ENCODE assay signal across 7 mouse cellular contexts in the genomic region with DNA sequence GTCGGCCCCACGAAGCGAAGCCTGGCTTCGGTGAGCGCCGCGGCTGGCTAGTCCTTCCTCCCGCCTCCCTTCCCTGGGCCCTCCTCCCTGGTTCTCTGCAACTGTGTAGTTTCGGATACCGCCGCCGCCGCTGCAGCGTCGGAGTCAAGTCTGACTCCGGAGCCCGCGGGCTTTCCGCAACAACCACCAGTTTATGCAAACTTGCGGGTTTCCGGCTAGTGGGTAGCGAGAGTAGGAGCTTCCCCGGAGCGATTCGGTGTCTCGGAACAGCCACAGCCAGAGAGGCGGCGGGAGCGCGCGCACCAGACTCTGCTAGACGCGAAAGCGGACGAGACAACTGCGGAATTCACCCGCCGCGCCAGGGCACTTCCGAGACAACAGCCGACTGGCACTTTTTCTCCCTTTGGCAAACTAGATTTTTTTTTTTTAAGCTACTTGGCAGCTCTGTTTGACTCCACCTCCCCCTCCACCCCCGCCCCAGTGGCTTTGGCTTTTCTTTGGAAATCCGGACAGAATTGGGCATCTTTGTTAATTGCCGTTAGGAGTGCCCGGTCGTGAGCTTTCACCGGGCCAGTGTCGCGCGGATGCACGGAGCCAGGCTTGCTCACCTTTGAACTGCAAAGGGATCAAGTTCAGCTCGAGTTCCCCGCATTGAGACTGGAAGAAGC. TPM values are rescaled to one million over a fixed set of nuclear protein-coding genes. Genes with fewer than 3 reads are reported as not detected.
DNase-seq lines count a peak whose midpoint lies in the region; ATAC-seq lines count a peak whose summit lies in the region.

No protein-coding gene starts in this region.

- peak overlapping the region; percentile 96 for H3K27ac ChIP-seq in intestine, embryonic 14.5 days (ENCODE audit: low read depth)
- peak overlapping the region; percentile 90 for H3K27ac ChIP-seq in limb, embryonic 10.5 days
- peak overlapping the region; percentile 48; the same call in 1 of the 2 replicates for H3K27ac ChIP-seq in midbrain, embryonic 11.5 days (ENCODE audit: low read depth, low read length)

- peak; percentile 5 to 26 for DNase-seq in adrenal gland, adult 18-20 months (ENCODE audit: low spot score in 2 of 2)
- DNase-seq in cerebellum, postnatal 4 days (ENCODE audit: low spot score in 2 of 2), result peak; percentile 31 to 52
- DNase-seq in gastrocnemius, postnatal 10 days, result peak; percentile 61
- peak; percentile 90 for DNase-seq in intestine, embryonic 14.5 days (ENCODE audit: low spot score)
- peak; percentile 82 for DNase-seq in limb, embryonic 10.5 days (ENCODE audit: low spot score)
- peak; percentile 98 for DNase-seq in midbrain, embryonic 11.5 days (ENCODE audit: low spot score, missing footprints)
- DNase-seq in spleen, adult 12 weeks (ENCODE audit: low spot score), result peak; percentile 11

- H3K9ac ChIP-seq in intestine, embryonic 14.5 days (ENCODE audit: low read length), result peak overlapping the region; percentile 67
- peak overlapping the region; percentile 74 for H3K9ac ChIP-seq in midbrain, embryonic 11.5 days (ENCODE audit: low read length)

- H3K4me2 ChIP-seq in intestine, embryonic 14.5 days (ENCODE audit: low read length), result peak overlapping the region; percentile 95
- H3K4me2 ChIP-seq in midbrain, embryonic 11.5 days, result peak overlapping the region; percentile 75

- no peaks in the 10 kb centered on the region; the same call in 1 of the 2 replicates for H3K27me3 ChIP-seq in intestine, embryonic 14.5 days (replicated peaks; ENCODE audit: control insufficient read depth, insufficient read depth, low read length)
- peaks cover 31% of the 10 kb centered on the region for H3K27me3 ChIP-seq in limb, embryonic 10.5 days (ENCODE audit: low read depth, poor library complexity, severe bottlenecking)
- H3K27me3 ChIP-seq in midbrain, embryonic 11.5 days (ENCODE audit: control insufficient read depth, insufficient read depth, low read length), result peaks cover 18% of the 10 kb centered on the region

- no peaks in the 10 kb centered on the region for H3K36me3 ChIP-seq in intestine, embryonic 14.5 days (ENCODE audit: control insufficient read depth, insufficient read depth, low read length)
- no peaks in the 10 kb centered on the region for H3K36me3 ChIP-seq in limb, embryonic 10.5 days
- no peaks in the 10 kb centered on the region for H3K36me3 ChIP-seq in midbrain, embryonic 11.5 days (ENCODE audit: control insufficient read depth, insufficient read depth, low read length)

- H3K4me3 ChIP-seq in intestine, embryonic 14.5 days (ENCODE audit: low read depth, low read length), result peak overlapping the region; percentile 59
- peak overlapping the region; percentile 62 for H3K4me3 ChIP-seq in limb, embryonic 10.5 days
- peak overlapping the region; percentile 63 for H3K4me3 ChIP-seq in midbrain, embryonic 11.5 days (ENCODE audit: low read depth, low read length)

- H3K9me3 ChIP-seq in intestine, embryonic 14.5 days (ENCODE audit: control insufficient read depth, low read length), result no peaks in the 10 kb centered on the region
- no peaks in the 10 kb centered on the region for H3K9me3 ChIP-seq in limb, embryonic 10.5 days (replicated peaks)
- no peaks in the 10 kb centered on the region for H3K9me3 ChIP-seq in midbrain, embryonic 11.5 days (ENCODE audit: control insufficient read depth, low read length)

- H3K4me1 ChIP-seq in intestine, embryonic 14.5 days (replicated peaks; ENCODE audit: control insufficient read depth, insufficient read depth, low read length), result peaks cover 14% of the 10 kb centered on the region
- H3K4me1 ChIP-seq in limb, embryonic 10.5 days, result peaks cover 41% of the 10 kb centered on the region
- peaks cover 3% of the 10 kb centered on the region; the same call in 1 of the 2 replicates for H3K4me1 ChIP-seq in midbrain, embryonic 11.5 days (ENCODE audit: control insufficient read depth, insufficient read depth, low read length)

- under 1% methylated on average over 53 of the region's 53 CpGs for WGBS in intestine, embryonic 14.5 days
- WGBS in limb, embryonic 10.5 days, result under 1% methylated on average over 53 of the region's 53 CpGs
- WGBS in midbrain, embryonic 11.5 days, result 0% methylated on average over 53 of the region's 53 CpGs

- ATAC-seq in intestine, embryonic 14.5 days (replicated peaks; ENCODE audit: low FRiP score, low TSS enrichment, low read depth), result no peak; the same call in 1 of the 2 replicates
- peak; percentile 21; the same call in 1 of the 2 replicates for ATAC-seq in midbrain, embryonic 11.5 days (ENCODE audit: low FRiP score)

RNA-seq across cellular contexts. Expression of a gene that starts 0.4 kb away (rescaled TPM):
- total RNA-seq in adrenal gland, adult 18-20 months (2021), result 1 to 10 TPM in 1 of 2 experiments, under 1 TPM in 1; 0.96 to 2.5 TPM
- total RNA-seq in gastrocnemius, postnatal 10 days (2021), result 10 to 100 TPM in 1 of 2 experiments, 1 to 10 TPM in 1; 9.6 to 16.8 TPM
- polyA plus RNA-seq in intestine, embryonic 14.5 days (2014; fragmentation: Nextera tagmentation; extraction: Ambion mirVana), result 8.8 and 12.1 TPM in 2 replicates
- 5.5 and 6.0 TPM in 2 replicates for polyA plus RNA-seq in limb, embryonic 10.5 days (2016; fragmentation: Nextera tagmentation; extraction: Ambion mirVana)
- polyA plus RNA-seq in midbrain, embryonic 11.5 days (2014; fragmentation: Nextera tagmentation; extraction: Ambion mirVana), result 6.2 and 6.8 TPM in 2 replicates

Comparison
In these comparisons a context has a peak if more than half of its experiments do, and no peak if none do; other contexts are left out.
1. DNase-seq: peak in every context shown above with its lines; median percentile 98 in midbrain, embryonic 11.5 days; 90 in intestine, embryonic 14.5 days; 82 in limb, embryonic 10.5 days; 61 in gastrocnemius, postnatal 10 days; 42 in cerebellum, postnatal 4 days; 16 in adrenal gland, adult 18-20 months; 11 in spleen, adult 12 weeks.